Mouse (Mus musculus): ENCODE measurements around the gene D130043K22Rik.
A peak's percentile ranks its signal among the peaks of the same experiment; 100 is the strongest.

D130043K22Rik gene

GRCm38 (mm10) chr13:24893880-24894279, 48.9 kb downstream of the D130043K22Rik start:
- DNase-seq (ENCODE audit: low read depth), result no peak

DNA sequence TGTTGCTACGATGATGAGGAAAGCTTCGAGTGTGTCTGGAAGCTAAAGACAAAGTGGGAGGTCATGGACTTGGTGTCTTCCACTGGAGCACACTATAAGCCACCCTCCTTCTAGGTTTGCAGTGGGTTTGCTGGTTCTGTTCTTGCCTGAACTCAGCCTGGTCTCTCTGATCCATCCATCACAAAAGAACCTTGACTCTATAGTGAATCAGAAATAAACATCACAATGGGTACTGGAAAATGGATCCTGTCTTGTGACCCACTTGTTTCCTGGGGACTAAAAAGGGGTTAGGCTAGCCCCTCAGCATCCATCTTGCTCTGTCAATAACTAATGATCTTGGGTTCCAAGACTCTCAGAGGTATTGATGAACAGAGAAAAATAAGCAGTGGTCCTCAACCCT, 57.0 kb downstream of the D130043K22Rik start:
- DNase-seq (ENCODE audit: low read depth), result no peak

- no peak for DNase-seq (ENCODE audit: low read depth)
These were observed 58.5 kb downstream of the D130043K22Rik start for GRCm38 (mm10) chr13:24903412-24903811.

DNA sequence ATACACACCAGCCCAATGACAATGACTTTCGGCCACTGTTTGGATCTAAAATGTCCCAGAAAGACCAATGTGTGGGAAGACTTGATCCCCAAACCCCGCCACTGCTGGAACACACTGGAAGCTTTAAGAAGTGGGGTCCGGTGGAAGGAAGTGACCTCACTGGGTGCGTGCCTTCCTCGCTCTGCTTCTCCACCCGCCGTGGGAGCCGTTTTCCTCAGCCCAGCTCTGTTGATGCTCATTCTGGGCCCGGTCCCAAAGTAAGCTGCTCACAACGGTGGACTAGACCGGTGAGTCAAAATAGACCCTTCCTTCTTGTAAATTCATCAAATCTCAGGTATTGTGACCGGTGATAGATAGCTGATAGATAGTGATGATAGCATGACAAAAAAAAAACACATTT, 60.5 kb downstream of the D130043K22Rik start:
- no peak for DNase-seq (ENCODE audit: low read depth)

DNA sequence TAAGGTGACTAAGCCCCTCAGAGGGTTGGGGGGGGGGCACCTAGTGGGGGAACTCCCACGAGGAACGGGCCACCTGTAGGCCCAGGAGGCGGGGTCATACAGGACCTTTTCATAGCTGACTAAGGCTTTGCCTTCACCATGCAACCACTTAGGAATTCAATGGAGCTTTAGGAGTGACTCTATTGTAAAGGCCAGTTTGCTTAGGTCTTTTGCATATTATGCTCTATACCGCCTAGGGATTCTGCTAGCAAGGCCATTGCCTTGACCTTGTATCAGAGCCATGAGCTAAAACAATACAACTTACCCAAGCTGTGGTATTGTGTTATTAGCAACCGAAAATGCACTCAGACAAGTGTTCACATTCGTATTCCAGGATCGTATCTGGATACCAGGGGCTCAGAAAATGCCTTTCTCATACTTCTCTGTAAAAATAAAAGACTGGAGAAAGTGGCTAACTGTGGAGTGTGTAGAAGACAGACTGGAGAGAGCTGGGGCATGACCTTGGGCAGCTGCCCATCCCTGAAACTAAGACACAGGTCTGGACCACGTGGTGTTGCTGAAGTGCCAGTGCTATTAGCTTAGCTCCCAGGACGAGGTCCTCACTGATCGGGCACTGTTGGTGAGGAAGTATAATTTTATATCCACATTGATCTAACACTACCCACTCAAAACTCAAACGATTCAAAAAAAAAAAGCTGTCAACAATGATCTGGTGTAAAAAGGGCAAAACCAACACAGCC, 62.1 kb downstream of the D130043K22Rik start:
- no peak for DNase-seq (ENCODE audit: low read depth)

DNA sequence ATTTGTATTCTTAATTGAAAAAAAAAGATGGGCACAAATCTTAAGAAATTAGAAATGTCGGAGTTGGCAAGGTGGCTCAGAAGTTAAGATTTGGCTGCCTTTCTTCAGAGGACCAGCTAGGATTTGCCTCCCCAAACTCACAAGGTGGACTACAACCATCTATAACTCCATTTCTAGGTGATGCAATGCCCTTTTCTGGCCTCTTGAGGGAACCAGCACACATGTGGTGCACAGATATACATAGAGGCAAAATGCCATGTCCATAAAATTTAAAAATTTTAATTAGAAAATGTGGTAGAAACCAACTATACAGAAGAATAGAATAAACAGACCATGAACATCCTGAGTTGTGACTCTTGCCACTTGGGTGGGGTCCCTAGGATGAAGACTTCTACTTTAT, 64.2 kb downstream of the D130043K22Rik start:
- DNase-seq (ENCODE audit: low read depth), result peak; percentile 23

GRCm38 (mm10) chr13:24913576-24913975, 68.6 kb downstream of the D130043K22Rik start:
- DNase-seq (ENCODE audit: low read depth), result no peak

DNA sequence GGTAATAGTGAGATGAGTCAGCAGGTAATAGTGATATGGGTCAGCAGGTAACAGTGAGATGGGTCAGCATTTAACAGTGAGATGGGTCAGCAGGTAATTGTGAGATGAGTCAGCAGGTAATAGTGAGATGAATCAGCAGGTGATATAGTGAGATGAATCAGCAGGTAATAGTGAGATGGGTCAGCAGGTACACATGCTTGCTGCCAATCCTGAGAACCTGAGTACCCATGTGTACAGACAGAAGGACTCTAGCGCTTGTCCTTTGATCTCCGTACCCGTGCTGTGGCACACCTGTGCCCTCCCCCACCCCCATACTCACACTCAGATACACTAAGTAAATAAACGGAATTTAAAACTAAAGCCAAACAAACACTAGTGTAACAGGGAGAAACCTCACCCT, 70.0 kb downstream of the D130043K22Rik start:
- DNase-seq (ENCODE audit: low read depth), result no peak

- DNase-seq (ENCODE audit: low read depth), result no peak
These were observed 70.9 kb downstream of the D130043K22Rik start for GRCm38 (mm10) chr13:24915831-24916230.

DNA sequence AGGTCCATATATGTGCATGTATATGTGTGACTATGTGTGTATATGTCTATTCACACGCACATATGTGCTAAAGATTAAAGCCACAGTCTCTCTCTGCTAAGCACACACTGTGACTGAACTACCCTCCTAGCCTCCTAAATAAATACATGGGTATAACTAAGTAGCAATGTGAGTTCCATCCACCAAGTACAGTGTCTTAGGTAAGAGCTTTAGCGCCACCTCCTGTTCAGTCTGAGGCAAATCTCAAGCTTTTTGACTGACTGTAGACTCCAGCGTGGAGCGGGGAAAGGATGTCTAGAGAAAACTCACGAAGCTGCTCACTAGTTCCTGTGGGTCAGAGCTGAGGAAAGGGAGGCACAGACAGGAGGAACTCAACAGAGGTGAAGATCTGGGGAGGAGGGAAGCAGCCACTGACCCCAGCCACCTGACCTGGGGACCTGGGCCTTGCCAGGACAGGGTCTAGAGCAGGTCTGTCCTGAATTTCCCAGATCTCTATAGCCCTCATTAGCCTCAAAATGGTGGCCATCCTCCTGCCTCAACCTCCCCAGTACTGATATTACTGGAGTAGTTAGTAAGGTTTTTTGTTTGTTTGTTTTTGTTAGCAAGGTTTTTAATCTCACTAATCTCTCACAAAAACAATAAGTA, 75.5 kb downstream of the D130043K22Rik start:
- DNase-seq (ENCODE audit: low read depth), result peak; percentile 85

GRCm38 (mm10) chr13:24921281-24921680, 76.3 kb downstream of the D130043K22Rik start:
- no peak for DNase-seq (ENCODE audit: low read depth)

DNA sequence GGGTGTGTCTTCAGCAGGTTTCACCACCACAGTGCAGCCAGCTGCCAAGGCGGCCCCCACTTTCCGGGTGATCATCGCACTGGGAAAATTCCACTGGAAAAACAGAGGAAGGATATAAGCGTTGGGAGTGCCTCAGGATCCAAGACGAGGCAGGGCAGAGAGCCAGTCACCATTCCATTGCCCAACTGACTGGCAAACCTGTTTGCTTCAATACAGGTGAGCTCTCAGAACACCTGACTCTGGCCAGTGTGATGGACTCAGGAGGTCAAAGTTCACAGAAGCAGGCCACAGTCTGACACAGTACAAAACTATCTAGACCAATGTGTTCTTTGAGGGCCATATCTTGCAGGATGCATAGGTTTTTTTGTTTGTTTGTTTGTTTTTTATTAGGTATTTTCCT, 79.1 kb downstream of the D130043K22Rik start:
- no peak for DNase-seq (ENCODE audit: low read depth)

DNA sequence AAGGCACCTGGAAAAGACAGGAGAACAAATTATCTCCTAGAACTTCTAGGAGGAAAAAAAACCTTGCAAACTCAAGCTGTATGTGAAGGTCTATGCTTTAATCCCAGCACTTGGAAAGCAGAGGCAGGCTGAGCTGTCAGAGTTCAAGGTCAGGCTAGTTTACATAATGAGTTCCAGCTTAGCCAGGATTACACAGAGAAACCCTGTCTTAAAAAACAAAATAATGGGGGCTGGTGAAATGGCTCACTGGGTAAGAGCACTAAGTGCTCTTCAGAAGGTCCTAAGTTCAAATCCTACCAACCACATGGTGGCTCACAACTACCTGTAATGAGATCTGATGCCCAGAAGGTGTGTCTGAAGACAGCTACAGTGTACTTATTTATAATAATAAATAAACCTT, 85.7 kb downstream of the D130043K22Rik start:
- DNase-seq (ENCODE audit: low read depth), result no peak

- DNase-seq (ENCODE audit: low read depth), result peak; percentile 58
These were observed 88.3 kb downstream of the D130043K22Rik start for GRCm38 (mm10) chr13:24933199-24933598.

GRCm38 (mm10) chr13:24936772-24937107, 91.8 kb downstream of the D130043K22Rik start:
- DNase-seq (ENCODE audit: low read depth), result no peak

DNA sequence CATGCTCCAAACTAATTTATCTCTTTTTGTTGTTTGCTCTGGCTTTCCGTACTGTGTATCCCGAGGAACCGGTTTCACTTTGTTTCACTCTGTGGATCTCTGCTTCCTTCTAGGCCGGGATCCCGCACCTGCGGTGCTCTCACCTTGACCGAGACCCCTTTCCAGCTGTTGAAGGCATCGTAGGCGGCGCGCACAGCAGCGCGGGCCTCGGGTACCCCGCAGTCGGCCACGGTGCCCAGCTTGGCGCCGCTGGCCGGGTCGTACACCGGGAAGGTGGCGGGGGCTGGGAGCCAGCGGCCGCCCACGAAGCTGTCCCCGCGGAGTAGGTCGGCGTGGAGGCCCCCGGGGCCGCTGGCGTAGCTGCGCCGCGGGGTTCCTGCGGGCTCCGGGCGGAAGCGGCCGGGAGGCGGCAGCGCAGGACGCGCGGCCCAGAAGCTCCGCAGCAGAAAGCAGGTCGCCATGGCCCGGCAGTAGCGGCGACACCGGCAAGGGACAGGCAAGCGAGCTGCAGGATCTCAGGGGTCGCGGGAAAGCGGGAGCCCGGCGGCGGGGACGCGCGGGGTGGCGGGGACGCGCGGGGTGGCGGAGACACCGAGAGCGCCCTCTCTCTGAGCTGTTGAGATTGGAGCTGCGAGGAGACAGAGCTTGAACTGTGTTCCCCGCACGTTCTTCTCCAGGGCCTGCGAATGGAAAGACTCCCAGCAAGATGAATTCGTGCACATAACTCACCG, 92.3 kb downstream of the D130043K22Rik start, which contains the start of gene Aldh5a1:
Gene Aldh5a1, minus strand, starts transcription at position 554 of the 731 bp plus-strand sequence.
- DNase-seq (ENCODE audit: low read depth), result peak; percentile 42

GRCm38 (mm10) chr13:24937839-24938166, 92.9 kb downstream of the D130043K22Rik start:
- peak; percentile 42 for DNase-seq (ENCODE audit: low read depth)

GRCm38 (mm10) chr13:24938683-24939082, 93.7 kb downstream of the D130043K22Rik start:
- peak; percentile 78 for DNase-seq (ENCODE audit: low read depth)

GRCm38 (mm10) chr13:24939472-24939871, 94.5 kb downstream of the D130043K22Rik start:
- no peak for DNase-seq (ENCODE audit: low read depth)

DNA sequence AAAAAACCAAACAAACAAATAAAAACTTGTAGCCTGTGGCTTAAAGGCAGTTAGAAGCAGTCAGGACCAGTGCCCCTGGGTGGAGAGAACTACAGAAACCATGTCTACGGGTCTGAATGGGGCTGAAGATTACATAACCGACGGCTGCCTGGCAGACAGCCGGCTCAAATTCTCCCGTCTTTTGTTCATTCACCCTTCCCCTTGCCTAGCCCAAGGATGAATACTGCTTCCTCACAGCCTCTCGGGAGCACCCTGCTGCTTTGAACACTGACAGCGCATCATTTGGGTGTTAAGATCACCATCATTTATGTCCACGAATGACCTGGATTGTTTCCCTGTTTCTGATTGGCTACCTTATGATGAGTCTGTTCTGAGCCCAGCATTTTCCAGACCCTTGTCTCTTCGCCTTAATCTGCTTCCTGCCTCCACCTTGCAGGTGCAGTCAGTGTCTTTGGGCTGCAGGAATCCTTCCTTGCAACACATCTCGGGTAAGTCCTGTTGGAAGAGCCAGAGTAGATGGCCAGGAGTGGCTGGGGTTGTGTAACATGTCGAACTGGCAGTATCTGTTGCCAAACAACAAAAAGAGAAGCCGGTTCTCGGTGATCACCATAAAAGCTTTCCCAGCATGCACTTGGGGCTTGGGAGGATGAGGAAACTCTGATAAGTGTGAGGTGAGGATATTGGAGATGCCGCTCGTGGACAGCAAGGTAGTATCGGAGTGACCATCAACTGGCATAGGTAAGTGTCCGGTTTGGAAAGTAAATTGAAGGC, 97.8 kb downstream of the D130043K22Rik start, which contains the start of gene Gpld1:
Gene Gpld1, plus strand, starts transcription at position 641 of the 771 bp plus-strand sequence.
- DNase-seq (ENCODE audit: low read depth), result no peak

DNA sequence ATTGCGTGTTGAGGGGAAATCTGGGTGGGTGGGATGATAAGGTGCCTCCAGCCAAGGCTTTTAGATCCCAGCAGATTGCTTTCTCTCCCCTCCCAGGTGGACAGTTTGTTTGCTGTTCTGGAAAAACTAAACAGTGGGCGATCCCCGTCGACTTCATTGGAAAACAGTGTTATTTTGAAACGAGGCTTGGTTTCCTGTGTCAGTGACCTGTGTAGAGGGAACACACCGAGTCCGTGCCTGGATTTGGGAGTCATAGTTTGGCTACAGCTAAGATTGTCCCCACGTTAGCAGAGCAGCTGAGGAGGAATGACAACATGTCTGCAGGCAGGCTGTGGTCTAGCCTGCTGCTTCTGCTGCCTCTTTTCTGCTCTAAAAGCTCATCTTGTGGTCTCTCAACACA, 98.4 kb downstream of the D130043K22Rik start:
- no peak for DNase-seq (ENCODE audit: low read depth)

DNA sequence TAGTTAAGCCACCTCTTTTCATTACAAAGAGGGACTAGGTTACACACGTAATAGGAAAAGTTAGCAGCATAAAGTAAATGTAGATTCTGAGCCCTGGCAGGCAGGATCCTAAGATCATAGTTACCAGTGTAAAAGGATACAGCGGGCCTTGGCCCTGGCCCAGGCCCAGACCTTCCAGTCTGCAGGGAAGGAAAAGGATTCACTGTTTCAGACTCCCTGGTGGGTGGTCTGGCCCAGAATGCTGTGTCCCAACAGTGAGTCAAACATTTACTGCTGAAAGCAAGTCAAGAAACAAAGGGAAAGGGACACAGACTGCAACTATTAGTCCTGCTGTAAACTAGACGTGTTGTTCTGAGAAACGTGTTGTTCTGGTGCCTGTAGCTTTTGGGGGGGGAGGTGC, 100.6 kb downstream of the D130043K22Rik start:
- DNase-seq (ENCODE audit: low read depth), result no peak
